Mouse (Mus musculus) heart, postnatal 36 days (tissue): ENCODE data around the gene Crim1. TPM values are rescaled to one million over a fixed set of nuclear protein-coding genes. Genes with fewer than 3 reads are reported as not detected.

ENCODE experiments used
- DNase-seq, 2 experiments: peaks; one replicate each; pipeline ENCODE4 v3.0.0; 2021 to 2022
- intact Hi-C: fragments of 180-260 bp; cut with DNase I; formaldehyde crosslinking; loops from one replicate; pipeline ENCODE4 v1.15.1; 2025
- microRNA-seq, 2 experiments: library from miRNA; unstranded; fragments of <30 nt; microRNA quantifications; one replicate each; pipeline ENCODE4 v1.2.0; 2021; ENCODE audit warnings: borderline number of aligned reads in 2 of 2
- total RNA-seq, 2 experiments: library from RNA; stranded (reverse); gene quantifications; 2 replicates each; pipeline ENCODE4 v1.2.3; 2021

The Crim1 gene
- total RNA-seq, 2 experiments from 2014 or later, result 50.7 to 64.8 TPM

DNA sequence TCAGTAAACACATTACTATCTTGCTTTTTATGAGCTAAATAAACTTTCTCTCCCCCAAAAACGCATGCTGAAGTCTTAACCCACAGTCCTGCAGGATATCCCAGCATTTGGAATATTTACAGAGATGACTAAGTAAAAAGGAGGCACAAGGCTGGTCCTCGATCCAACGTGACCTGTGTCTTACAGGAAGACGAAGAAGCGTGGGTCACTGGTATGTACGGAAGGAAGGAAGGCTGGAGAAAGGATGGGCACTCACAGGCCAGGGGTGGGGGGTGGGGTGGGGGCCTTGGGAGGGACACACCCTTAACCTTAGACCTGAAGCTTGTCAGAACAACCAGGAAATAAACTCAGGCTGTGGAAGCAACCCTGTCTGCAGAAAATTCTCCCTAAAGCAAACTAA, 202.1 kb downstream of the Crim1 start:
- intact Hi-C loops, result no loop called here
- DNase-seq, result no peak

DNA sequence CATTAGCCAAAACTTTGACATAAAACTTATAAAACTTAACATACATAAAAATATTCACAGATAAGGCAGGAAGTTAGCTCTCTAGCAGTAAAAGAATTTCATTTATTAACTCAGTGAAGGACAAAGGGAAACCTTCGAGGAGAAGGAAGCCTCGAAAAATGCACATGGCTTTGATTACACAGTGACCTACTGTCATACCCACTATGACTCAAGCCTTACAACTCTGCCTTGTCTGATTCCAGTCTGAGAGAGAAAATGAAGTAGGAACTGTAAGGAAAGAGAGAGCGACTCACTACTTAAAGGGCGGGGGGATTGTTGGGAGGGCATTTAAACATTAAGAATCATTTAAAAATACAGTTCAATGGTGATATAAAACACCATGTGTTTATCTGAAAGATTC, 203.2 kb downstream of the Crim1 start:
- DNase-seq, result no peak
- intact Hi-C loops, result no loop called here

DNA sequence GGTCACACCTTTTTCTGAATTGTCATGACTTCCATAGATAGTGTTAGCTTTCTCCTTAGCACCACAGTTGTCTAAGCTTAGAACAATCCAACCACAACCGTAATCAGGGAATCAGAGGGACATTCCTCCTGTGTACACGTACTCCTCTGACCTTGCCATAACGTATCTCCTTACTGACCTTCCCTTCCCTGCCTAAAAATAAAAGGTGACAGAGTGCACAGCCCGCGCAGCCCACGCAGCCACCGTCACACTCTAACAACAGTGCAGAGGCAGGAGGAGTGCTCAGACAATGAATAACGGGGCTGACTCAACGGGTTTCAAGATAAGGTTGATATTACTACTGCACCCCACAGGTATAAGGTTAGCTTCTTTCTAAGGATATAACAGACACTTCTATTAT, 203.8 kb downstream of the Crim1 start:
- DNase-seq, result no peak
- intact Hi-C loops, result no loop called here

DNA sequence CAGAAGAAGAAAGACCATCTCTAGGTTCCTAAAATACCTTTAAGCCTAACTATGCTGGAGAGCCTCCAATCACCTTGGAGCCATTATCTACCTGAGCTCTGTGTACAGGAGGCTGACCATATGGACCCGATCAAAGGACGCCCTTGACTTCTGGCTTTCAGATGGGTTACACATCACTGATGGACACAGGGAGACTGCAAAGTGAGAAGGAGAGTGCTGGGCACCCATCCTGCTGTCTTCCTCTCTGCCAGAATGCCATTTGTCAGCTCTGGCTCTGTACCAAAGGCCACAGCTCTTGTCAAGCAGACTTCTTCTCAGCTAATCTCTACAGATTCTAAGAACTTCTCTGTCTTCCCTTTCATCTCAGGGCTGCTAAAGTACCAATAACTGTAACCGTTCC, 205.3 kb downstream of the Crim1 start:
- DNase-seq, result no peak

DNA sequence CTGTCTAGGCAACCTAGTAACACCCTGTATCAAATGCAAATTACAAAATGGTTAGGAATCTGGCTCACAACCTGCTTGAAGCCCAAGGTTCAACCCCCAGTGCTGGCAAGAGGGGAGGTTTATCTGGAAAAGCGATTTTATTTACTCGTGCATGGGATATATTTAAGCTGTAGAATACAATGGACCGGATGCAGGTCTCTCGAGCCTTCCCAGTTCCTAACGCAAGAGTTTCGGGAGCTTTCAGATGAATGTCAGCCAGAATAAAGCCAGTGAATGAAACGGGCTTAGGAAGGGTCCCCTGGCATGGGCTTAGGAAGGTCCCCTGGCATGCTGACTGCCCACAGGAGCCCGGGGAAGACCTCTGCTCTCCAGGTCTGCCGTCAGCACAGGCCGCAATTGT, 206.8 kb downstream of the Crim1 start:
- intact Hi-C loops, result loop anchor here (2.0 kb wide), 1 partner anchor 44 kb away; no protein-coding TSS in a partner anchor
- no peak for DNase-seq

More for the DNA sequence above, 205.3 kb downstream of the Crim1 start:
- intact Hi-C loops, result no loop called here

DNA sequence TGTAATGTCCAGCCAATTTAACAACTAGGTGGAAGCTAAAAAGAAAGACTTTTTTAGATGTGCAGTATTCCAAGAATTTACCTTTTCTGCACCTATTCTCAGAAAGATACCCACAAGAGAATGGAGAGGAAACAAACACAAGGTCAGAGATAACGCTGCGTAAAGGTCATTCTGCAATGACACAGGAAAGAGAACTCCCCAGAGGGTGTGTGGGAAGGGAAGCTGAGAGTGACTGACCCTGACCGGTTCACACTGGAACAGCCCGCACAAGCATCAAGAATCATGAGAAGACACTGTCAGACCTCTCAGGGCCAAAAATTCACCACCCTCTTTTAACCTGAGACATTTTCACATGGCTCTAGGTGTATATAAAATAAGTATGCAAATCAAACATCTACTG, 207.5 kb downstream of the Crim1 start:
- intact Hi-C loops, result loop anchor here (2.0 kb wide), 1 partner anchor 45 kb away; no protein-coding TSS in a partner anchor

DNA sequence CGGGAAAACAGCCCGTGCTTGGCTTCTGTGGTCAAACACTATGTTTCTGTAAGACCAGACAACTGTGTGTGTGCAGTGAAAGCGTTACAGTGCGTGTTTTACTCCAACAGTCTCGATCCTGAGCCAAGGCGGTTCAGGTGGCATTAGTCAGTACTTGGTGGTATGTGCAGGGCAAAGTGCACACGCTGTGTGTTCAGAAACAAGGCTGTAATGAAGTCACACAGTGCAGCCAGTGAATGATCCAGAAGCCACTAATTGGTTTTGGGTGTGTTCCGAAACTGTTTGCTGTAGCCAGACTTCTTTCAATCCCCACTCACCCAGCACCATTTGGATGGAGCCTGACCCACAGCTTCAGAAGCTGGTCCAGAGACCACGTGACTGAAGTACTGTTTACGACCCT, 208.3 kb downstream of the Crim1 start:
- no peak for DNase-seq
- intact Hi-C loops, result no loop called here

More for the DNA sequence above, 207.5 kb downstream of the Crim1 start:
- no peak for DNase-seq

DNA sequence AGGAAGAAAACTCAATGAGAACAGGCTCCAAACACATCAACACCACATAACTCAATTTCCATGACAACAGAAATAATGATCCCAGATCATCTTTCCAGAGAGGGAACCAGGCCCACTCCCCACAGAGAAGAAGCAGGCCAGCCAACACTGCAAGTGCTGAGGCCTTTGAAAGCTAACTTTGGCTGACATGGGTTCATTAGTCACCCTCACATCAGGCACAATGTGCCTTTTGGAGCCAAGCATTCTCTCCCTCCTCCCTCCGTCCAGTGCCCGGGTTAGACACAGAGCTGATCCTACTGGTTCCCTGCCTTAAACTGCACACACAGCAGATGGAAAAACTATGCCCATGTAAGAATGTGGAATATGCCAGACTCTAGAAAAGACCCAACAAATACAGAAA, 209.9 kb downstream of the Crim1 start:
- intact Hi-C loops, result loop anchor here (5.0 kb wide), 1 partner anchor 158 kb away; no protein-coding TSS in a partner anchor
- no peak for DNase-seq

DNA sequence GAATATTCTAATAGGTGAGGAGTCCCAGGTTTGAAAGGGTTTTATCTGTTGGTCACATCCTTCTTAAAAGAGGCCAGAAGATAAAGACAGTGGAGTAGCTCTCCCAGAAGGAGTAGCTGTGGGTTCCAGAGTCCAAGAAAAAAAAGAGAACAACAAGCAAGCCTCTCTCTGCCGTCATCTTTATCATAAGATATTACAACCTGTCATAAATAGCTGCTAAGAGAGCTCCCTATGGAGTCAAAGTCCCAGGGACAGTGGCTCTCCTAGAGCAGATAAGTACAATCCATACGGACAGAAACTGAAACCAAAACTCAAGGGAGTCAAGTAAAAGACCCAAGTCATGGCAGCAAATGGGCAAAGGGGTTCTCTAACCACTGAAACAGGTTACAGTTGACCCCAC, 215.2 kb downstream of the Crim1 start:
- intact Hi-C loops, result loop anchor here (5.0 kb wide), 1 partner anchor 213 kb away; the partner anchor contains the start of gene Crim1
- DNase-seq, result no peak

DNA sequence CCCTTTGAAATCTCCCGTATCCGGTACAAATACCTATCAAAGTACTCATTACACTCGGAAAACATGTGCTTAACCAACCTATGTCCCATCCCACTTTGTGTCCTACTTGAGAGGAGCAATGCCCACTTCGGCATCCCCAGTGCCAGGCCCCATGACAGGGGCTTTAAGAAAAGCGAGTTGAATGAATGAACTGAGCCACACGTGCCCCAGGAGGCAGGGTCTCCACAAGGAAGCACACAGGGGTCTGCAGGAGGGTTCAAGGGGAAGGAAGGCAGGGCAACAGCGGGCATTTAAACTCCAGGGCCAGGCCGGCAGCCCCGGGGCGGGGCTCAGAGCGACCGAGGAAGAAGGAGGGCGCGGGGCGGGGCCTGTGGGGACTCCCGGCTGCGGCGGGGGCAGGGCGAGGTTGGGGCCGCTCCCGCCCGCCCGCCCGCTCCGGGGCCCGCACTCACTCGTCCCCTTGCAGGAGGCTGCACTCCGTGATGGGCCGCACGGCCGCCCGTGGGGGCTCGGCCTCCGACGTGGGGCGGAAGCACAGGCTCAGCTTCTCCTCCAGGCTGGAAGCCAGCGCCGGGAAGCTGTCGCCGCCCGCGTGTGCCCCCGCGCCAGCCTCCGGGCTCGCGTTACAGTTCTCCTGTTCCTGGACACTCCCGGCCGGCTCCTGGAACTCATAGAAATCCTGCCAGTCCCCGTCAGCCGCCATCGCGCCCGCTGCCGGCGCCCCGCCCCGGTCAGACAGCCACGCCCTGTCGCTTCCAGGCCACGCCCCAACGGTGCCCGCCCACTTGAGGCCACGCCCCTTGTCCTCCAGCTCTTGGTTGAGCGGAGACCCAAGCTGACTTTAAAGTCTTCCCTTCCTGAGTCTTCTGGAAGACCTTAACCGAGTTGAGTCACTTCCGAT, 217.6 kb downstream of the Crim1 start, which contains the start of gene Fez2:
TSS of gene Fez2 (minus strand) at position 772 of the 901 bp plus-strand sequence.
- intact Hi-C loops, result loop anchor here (5.0 kb wide), 1 partner anchor 215 kb away; the partner anchor contains the start of gene Crim1
- peak; percentile 99 for DNase-seq

DNA sequence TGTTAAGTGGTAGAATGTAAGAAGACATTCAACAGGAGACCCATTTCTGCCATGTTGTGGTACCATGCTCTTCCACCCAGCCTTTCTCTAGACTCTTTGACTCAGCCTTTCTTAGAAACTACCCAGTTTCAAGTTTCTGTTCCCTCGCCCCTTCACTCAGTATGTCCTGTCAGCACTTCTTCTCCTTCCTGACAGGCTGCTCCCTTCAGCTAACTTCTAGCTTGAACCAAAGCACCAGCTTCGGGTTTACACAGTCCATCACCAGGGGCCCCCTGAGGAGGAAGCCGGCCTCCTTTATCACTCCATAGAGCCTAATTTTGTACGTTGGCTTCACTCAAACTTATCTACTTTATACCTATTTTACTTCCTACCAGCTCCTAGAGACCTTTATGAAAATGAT, 219.2 kb downstream of the Crim1 start:
- intact Hi-C loops, result loop anchor here (5.0 kb wide), 1 partner anchor 217 kb away; the partner anchor contains the start of gene Crim1
- DNase-seq, result no peak

DNA sequence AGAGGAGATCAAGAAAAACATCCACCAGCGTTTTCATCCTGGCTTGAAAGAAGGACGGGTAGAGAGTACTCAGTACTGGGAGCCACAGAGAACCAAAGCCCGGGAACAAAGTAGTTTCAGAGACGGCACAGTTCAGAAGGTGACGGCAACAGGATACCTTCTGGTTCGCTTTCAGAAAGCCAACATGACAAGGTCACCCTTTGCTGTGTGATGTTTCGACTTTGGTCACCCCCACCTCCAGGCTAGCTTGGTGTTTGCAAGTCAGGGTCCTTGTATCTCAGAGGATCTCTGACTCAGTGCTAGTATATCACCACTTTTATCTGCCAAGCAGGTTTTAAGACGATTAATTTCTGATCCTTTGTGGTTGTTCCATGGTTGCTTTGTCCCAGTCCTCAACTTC, 225.0 kb downstream of the Crim1 start:
- intact Hi-C loops, result no loop called here
- no peak for DNase-seq

Small RNA genes lying within 50 kb of the gene (microRNA-seq; reads per million reads assigned to microRNA genes)
- 0 reads per million in 2 experiments for gene Gm25069

Other genes with a start within 250 kb of the Crim1 start
- 10 to 100 TPM; 70.5 to 81.7 TPM for gene Fez2, start 217.9 kb downstream of the Crim1 start, total RNA-seq